Mouse (Mus musculus): Measurements from ENCODE around the gene Spock2. TPM values are rescaled to one million over a fixed set of nuclear protein-coding genes. Genes with fewer than 3 reads are reported as not detected.
"Not testable (repeated sequence)": the region's sequence is repeated elsewhere in the genome, so short reads cannot be mapped to it uniquely, and the experiment has no call there.

Spock2 gene
- total and polyA plus RNA-seq, 2 experiments from 2014 or later = 5.2 to 18.4 TPM

DNA sequence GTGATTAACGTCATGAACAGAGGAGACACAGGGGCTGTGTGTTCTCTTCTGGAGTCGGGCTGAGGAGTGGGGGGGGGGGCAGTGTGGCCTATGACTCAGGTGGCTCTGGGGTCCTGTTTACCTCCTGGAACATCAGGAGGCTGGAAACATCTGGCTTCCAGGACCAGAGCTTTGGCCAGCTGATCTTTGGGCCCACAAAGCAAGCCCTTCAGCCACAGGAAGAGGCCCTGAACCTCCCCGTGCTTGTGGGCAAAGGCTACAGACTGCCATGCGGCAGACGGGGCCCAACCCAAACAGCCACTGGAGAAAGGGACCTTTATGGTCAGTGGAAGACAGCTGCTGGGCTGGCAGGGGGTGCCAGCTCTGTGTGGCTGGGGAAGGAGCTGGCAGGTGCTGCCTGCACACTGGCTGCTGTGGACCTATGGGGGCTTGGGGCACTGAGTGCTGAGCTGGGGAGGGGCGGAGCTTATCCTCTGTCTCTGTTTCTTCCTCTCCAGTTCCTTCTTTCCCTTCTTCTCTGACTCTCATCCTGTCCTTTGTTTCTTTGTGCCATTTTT is 45.2 kb downstream of the Spock2 start:
- no peak overlapping the region for H3K9ac ChIP-seq (replicated peaks; ENCODE audit: low read depth, low read length)
- H3K36me3 ChIP-seq (replicated peaks; ENCODE audit: control insufficient read depth, insufficient read depth, low read length) = no peaks in the 10 kb centered on the region
- H3K27ac ChIP-seq (ENCODE audit: low read depth) = no peak overlapping the region
- no peaks in the 10 kb centered on the region for H3K9me3 ChIP-seq (replicated peaks; ENCODE audit: control insufficient read depth, low read length)
- 60% methylated on average over 6 of the region's 6 CpGs for WGBS
- H3K4me2 ChIP-seq (ENCODE audit: low read depth, low read length) = no peak overlapping the region
- H3K27me3 ChIP-seq (ENCODE audit: control insufficient read depth, insufficient read depth, low read length) = 0 out of 2 replicates have a peak, but pooled peaks cover 2% of the 10 kb centered on the region
- H3K4me1 ChIP-seq (ENCODE audit: control insufficient read depth, insufficient read depth) = no peaks in the 10 kb centered on the region
- no peak for TF ChIP-seq EP300 (IDR thresholded peaks at IDR 0.05; ENCODE audit: low read depth)
- TF ChIP-seq CTCF (IDR thresholded peaks at IDR 0.05; ENCODE audit: low read depth) = no peak
- no peak for DNase-seq (ENCODE audit: low spot score)
- no peak overlapping the region for H3K4me3 ChIP-seq (ENCODE audit: low read depth, low read length)
- no peak for ATAC-seq (ENCODE audit: insufficient read depth, low read depth)

DNA sequence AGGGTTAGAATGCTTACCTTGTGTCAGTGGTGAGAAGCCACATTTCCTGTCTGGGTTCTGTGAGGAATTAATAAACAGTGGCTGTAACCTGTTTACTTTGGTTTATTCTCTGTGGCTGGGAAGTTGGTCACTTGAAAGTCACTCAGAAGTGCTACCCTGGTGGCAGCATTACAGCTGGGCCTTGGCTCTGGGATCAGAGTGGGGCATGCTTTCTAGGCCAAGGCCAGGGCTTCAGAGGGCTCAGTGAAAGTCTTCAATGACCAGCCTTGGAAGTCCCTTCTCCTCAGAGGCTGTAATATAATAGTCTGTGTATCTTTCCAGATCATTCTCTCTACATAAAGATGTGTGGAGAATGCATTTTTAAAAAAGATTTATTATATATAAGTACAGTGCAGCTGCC is 50.0 kb downstream of the Spock2 start:
- DNase-seq (ENCODE audit: low spot score) (no peak), ATAC-seq (ENCODE audit: insufficient read depth, low read depth) (no peak)
- no peaks in the 10 kb centered on the region for H3K36me3 ChIP-seq (replicated peaks; ENCODE audit: control insufficient read depth, insufficient read depth, low read length)
- H3K27ac ChIP-seq (ENCODE audit: low read depth) = no peak overlapping the region
- no peak overlapping the region for H3K4me3 ChIP-seq (ENCODE audit: low read depth, low read length)
- H3K9ac ChIP-seq (replicated peaks; ENCODE audit: low read depth, low read length) = no peak overlapping the region
- H3K4me2 ChIP-seq (ENCODE audit: low read depth, low read length) = no peak overlapping the region
- no peaks in the 10 kb centered on the region for H3K9me3 ChIP-seq (replicated peaks; ENCODE audit: control insufficient read depth, low read length)
- H3K27me3 ChIP-seq (ENCODE audit: control insufficient read depth, insufficient read depth, low read length) = no peaks in the 10 kb centered on the region
- H3K4me1 ChIP-seq (ENCODE audit: control insufficient read depth, insufficient read depth) = no peaks in the 10 kb centered on the region
- TF ChIP-seq CTCF (IDR thresholded peaks at IDR 0.05; ENCODE audit: low read depth) (no peak), EP300 (IDR thresholded peaks at IDR 0.05; ENCODE audit: low read depth) (no peak)

DNA sequence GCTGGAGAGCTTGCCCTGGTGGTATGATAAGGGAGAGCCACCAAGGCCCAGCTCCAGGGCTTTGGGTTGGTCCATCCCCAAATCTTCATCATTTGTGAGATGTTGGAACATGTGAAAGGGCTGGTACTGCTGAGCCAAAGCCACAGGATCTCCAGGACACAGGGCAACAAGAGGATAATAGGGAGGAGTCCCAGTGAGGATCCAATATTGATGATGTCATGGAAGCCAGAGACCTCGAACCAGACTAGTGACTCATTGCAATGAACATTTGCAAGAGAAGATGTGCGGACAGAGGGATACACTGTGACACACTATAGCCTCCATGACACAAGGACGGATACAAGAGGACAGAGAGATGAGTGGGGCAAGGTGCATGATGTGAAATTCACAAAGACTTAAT is 52.1 kb downstream of the Spock2 start:
- Histone ChIP-seq H3K4me2 (ENCODE audit: low read depth, low read length) (no peak overlapping the region), H3K4me3 (ENCODE audit: low read depth, low read length) (no peak overlapping the region), H3K9ac (replicated peaks; ENCODE audit: low read depth, low read length) (no peak overlapping the region), H3K27ac (ENCODE audit: low read depth) (no peak overlapping the region), H3K27me3 (ENCODE audit: control insufficient read depth, insufficient read depth, low read length) (no peaks in the 10 kb centered on the region), H3K36me3 (replicated peaks; ENCODE audit: control insufficient read depth, insufficient read depth, low read length) (no peaks in the 10 kb centered on the region), H3K4me1 (ENCODE audit: control insufficient read depth, insufficient read depth) (no peaks in the 10 kb centered on the region), H3K9me3 (replicated peaks; ENCODE audit: control insufficient read depth, low read length) (no peaks in the 10 kb centered on the region)
- TF ChIP-seq CTCF (IDR thresholded peaks at IDR 0.05; ENCODE audit: low read depth) (no peak), EP300 (IDR thresholded peaks at IDR 0.05; ENCODE audit: low read depth) (no peak)
- ATAC-seq (ENCODE audit: insufficient read depth, low read depth) (no peak), DNase-seq (ENCODE audit: low spot score) (no peak)
- WGBS = 78% methylated on average over 3 of the region's 3 CpGs

DNA sequence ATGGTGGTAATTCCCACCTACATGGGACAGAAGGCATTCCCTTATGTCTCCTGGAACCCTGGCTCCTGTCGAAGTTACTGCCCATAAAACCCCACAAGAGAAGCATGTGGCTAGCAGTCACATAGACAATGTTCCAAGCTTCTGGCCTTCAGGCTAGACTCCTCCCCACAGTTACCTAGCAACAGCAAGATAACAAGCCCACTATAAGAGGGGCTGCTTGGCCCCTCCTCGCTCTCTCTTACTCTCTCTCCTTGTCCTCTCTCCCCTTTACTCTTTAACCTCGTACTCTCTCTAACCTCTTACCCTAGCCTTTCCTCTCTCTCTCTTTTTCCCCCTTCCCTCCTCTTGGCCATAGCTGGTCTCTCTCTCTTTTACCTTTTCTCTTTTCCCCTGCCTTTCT is 55.4 kb downstream of the Spock2 start:
- not testable (repeated sequence) for H3K36me3 ChIP-seq (replicated peaks; ENCODE audit: control insufficient read depth, insufficient read depth, low read length); H3K4me1 ChIP-seq (ENCODE audit: control insufficient read depth, insufficient read depth)

DNA sequence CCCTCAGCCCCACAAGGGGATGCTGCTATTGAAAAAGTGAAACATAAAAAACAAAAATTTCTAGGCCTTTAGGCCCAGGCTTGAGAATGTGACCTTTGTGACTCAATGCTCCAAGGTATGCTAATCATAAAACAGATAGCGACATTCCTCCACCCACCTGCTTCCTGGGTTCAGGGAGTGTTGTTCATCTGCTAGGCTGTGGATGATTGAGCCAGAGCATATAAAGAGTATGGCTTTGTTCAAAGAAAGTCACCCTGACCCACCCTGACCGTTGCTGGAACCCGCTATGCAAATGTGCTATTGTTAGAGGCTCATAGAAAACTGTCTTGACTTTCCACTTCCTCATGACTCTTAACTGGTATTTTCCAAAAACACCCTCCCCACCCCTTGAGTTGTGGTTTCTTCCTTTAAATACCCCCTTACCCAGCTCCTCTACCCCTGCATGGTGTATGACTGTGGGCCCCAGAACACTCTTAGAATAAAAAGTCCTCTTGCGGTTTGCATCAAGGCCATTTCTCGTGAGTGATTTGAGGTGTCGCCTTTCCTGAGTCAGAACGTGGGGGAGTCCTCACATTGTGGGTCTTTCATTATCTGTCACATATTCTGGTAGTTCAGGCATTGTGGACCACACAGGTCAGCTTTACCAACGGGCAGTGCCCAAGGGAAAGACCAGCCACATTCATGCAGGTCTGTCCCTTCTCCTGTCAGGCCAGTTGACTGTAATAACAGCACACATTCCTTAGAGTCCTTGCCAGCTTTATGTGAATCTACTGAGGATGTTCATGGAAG is 56.4 kb downstream of the Spock2 start:
- H3K27me3 ChIP-seq (ENCODE audit: control insufficient read depth, insufficient read depth, low read length); H3K4me3 ChIP-seq (ENCODE audit: low read depth, low read length); H3K27ac ChIP-seq (ENCODE audit: low read depth); H3K4me1 ChIP-seq (ENCODE audit: control insufficient read depth, insufficient read depth); H3K36me3 ChIP-seq (replicated peaks; ENCODE audit: control insufficient read depth, insufficient read depth, low read length); H3K9me3 ChIP-seq (replicated peaks; ENCODE audit: control insufficient read depth, low read length); H3K4me2 ChIP-seq (ENCODE audit: low read depth, low read length); H3K9ac ChIP-seq (replicated peaks; ENCODE audit: low read depth, low read length); ATAC-seq (ENCODE audit: insufficient read depth, low read depth); DNase-seq (ENCODE audit: low spot score): not testable (repeated sequence)
- 75% methylated on average over 8 of the region's 8 CpGs for WGBS

More for the DNA sequence above, 55.4 kb downstream of the Spock2 start:
- H3K27ac ChIP-seq (ENCODE audit: low read depth); H3K27me3 ChIP-seq (ENCODE audit: control insufficient read depth, insufficient read depth, low read length); H3K9me3 ChIP-seq (replicated peaks; ENCODE audit: control insufficient read depth, low read length); H3K9ac ChIP-seq (replicated peaks; ENCODE audit: low read depth, low read length); DNase-seq (ENCODE audit: low spot score); ATAC-seq (ENCODE audit: insufficient read depth, low read depth); H3K4me3 ChIP-seq (ENCODE audit: low read depth, low read length); H3K4me2 ChIP-seq (ENCODE audit: low read depth, low read length): not testable (repeated sequence)
- 62% methylated on average over 3 of the region's 3 CpGs for WGBS

DNA sequence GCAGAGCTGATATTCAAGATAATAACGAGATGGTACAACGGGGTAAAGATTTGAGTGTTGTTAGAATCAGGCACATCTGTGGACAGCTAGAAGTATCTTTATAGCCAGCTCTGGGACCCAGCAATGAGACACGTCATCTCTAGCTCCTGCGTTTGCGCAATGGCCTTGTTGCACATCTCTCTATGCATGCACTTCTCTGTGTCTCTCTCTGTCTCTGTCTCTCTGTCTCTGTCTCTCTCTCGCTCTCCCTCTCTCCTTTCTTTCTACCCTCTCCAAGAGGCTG is 56.9 kb downstream of the Spock2 start:
- Histone ChIP-seq H3K9ac (replicated peaks; ENCODE audit: low read depth, low read length) (no peak overlapping the region), H3K4me3 (ENCODE audit: low read depth, low read length) (no peak overlapping the region), H3K27me3 (ENCODE audit: control insufficient read depth, insufficient read depth, low read length) (no peaks in the 10 kb centered on the region), H3K4me2 (ENCODE audit: low read depth, low read length) (no peak overlapping the region), H3K4me1 (ENCODE audit: control insufficient read depth, insufficient read depth) (no peaks in the 10 kb centered on the region), H3K27ac (ENCODE audit: low read depth) (no peak overlapping the region), H3K9me3 (replicated peaks; ENCODE audit: control insufficient read depth, low read length) (no peaks in the 10 kb centered on the region), H3K36me3 (replicated peaks; ENCODE audit: control insufficient read depth, insufficient read depth, low read length) (no peaks in the 10 kb centered on the region)
- DNase-seq (ENCODE audit: low spot score) (no peak), ATAC-seq (ENCODE audit: insufficient read depth, low read depth) (no peak)
- WGBS = 80% methylated on average over 6 of the region's 6 CpGs
- TF ChIP-seq CTCF (IDR thresholded peaks at IDR 0.05; ENCODE audit: low read depth) = no peak
